Mouse (Mus musculus) hindbrain, embryonic 15.5 days (tissue): ENCODE data around the gene Rfx8. TPM values are rescaled to one million over a fixed set of nuclear protein-coding genes. Genes with fewer than 3 reads are reported as not detected.
"Not testable (repeated sequence)": the region's sequence is repeated elsewhere in the genome, so short reads cannot be mapped to it uniquely, and the experiment has no call there.

Experiments used
- ATAC-seq: fragments of 200-750 bp; cut with Nextera tagmentation; 2 replicates; pipeline ENCODE4 v1.8.0; 2017; ENCODE audit warnings: low read depth, moderate number of reproducible peaks, moderate TSS enrichment; ENCODE audit not compliant: low FRiP score
- H3K27ac ChIP-seq: fragments of 300-500 bp; sonication (generic); replicated peaks from 2 replicates; pipeline ENCODE4 v1.5.1; 2015; ENCODE audit warnings: mild to moderate bottlenecking, inconsistent platforms
- H3K27me3 ChIP-seq: fragments of 300-500 bp; sonication (generic); 2 replicates; pipeline ENCODE4 v1.6.1; 2015; ENCODE audit warnings: control low read depth, inconsistent platforms
- H3K36me3 ChIP-seq: fragments of 300-500 bp; sonication (generic); 2 replicates; pipeline ENCODE4 v1.6.1; 2015; ENCODE audit warnings: control low read depth, inconsistent platforms
- H3K4me1 ChIP-seq: fragments of 300-500 bp; sonication (generic); replicated peaks from 2 replicates; pipeline ENCODE4 v1.6.1; 2015; ENCODE audit warnings: control low read depth, inconsistent platforms
- H3K4me2 ChIP-seq: fragments of 300-500 bp; sonication (generic); 2 replicates; pipeline ENCODE4 v1.6.1; 2015; ENCODE audit warnings: moderate library complexity, mild to moderate bottlenecking, inconsistent platforms
- H3K4me3 ChIP-seq: fragments of 300-500 bp; sonication (generic); 2 replicates; pipeline ENCODE4 v1.5.1; 2015; ENCODE audit warnings: mild to moderate bottlenecking, inconsistent platforms
- H3K9ac ChIP-seq: fragments of 300-500 bp; sonication (generic); 2 replicates; pipeline ENCODE4 v1.6.1; 2015; ENCODE audit warnings: inconsistent platforms
- H3K9me3 ChIP-seq: fragments of 300-500 bp; sonication (generic); 2 replicates; pipeline ENCODE4 v1.6.1; 2016; ENCODE audit warnings: control low read depth, inconsistent platforms
- WGBS: fragments of 180-500 bp; shearing (Covaris S2); methylation state at CpG from one replicate; pipeline ENCODE4 v1.1.7; 2015; 5-methylcytosine and 5-hydroxymethylcytosine counted together
- polyA plus RNA-seq: library from polyadenylated mRNA; unstranded; fragments of >200 nt; fragmentation: Nextera tagmentation; extraction: Ambion mirVana; gene quantifications from 2 replicates; pipeline ENCODE4 v1.2.1, GENCODE M21; 2015

The Rfx8 gene
- polyA plus RNA-seq, 1 experiment from 2014 or later, result 0.35 TPM

- H3K4me3 ChIP-seq, H3K36me3 ChIP-seq, ATAC-seq, H3K27ac ChIP-seq, H3K9me3 ChIP-seq, H3K9ac ChIP-seq, H3K4me2 ChIP-seq, H3K27me3 ChIP-seq: not testable (repeated sequence)
- 88% methylated on average over 18 of the region's 18 CpGs for WGBS
- H3K4me1 ChIP-seq, result peaks cover 11% of the 10 kb centered on the region
Observed at GRCm38 (mm10) chr1:39654901-39655300, 65.9 kb downstream of the Rfx8 start.

GRCm38 (mm10) chr1:39653028-39653427 lies 67.8 kb downstream of the Rfx8 start:
- Histone ChIP-seq H3K9ac (no peak overlapping the region), H3K4me3 (no peak overlapping the region), H3K4me1 (peaks cover 14% of the 10 kb centered on the region), H3K9me3 (no peaks in the 10 kb centered on the region), H3K27me3 (peaks cover 5% of the 10 kb centered on the region; the same call in 1 of the 2 replicates), H3K36me3 (no peaks in the 10 kb centered on the region), H3K27ac (no peak overlapping the region), H3K4me2 (no peak overlapping the region)
- no peak for ATAC-seq
- 81% methylated on average over 4 of the region's 4 CpGs for WGBS

GRCm38 (mm10) chr1:39651241-39651548 lies 69.6 kb downstream of the Rfx8 start, which contains the start of gene Creg2:
Gene Creg2, minus strand, starts transcription at chr1:39651474.
- peaks cover 5% of the 10 kb centered on the region; the same call in 1 of the 2 replicates for H3K27me3 ChIP-seq
- H3K9me3 ChIP-seq, result no peaks in the 10 kb centered on the region
- H3K4me3 ChIP-seq, result peak within 1 kb of the TSS; percentile 63
- H3K36me3 ChIP-seq, result no peaks in the 10 kb centered on the region
- WGBS, result 35% methylated on average over 9 of the region's 9 CpGs
- H3K4me2 ChIP-seq, result peak within 1 kb of the TSS; percentile 97
- peak within 1 kb of the TSS; percentile 78 for H3K27ac ChIP-seq
- H3K4me1 ChIP-seq, result peaks cover 17% of the 10 kb centered on the region
- H3K9ac ChIP-seq, result peak within 1 kb of the TSS; percentile 66
- peak; percentile 61; the same call in 1 of the 2 replicates for ATAC-seq

GRCm38 (mm10) chr1:39650435-39651240 lies 70.2 kb downstream of the Rfx8 start:
- peak overlapping the region; percentile 66 for H3K9ac ChIP-seq
- under 1% methylated on average over 73 of the region's 73 CpGs for WGBS
- no peaks in the 10 kb centered on the region for H3K36me3 ChIP-seq
- H3K9me3 ChIP-seq, result no peaks in the 10 kb centered on the region
- peaks cover 5% of the 10 kb centered on the region; the same call in 1 of the 2 replicates for H3K27me3 ChIP-seq
- ATAC-seq, result peak; percentile 84
- peak overlapping the region; percentile 63 for H3K4me3 ChIP-seq
- H3K4me2 ChIP-seq, result peak overlapping the region; percentile 97
- H3K27ac ChIP-seq, result peak overlapping the region; percentile 78
- H3K4me1 ChIP-seq, result peaks cover 23% of the 10 kb centered on the region

- Histone ChIP-seq H3K27me3 (peaks cover 5% of the 10 kb centered on the region; the same call in 1 of the 2 replicates), H3K9me3 (no peaks in the 10 kb centered on the region), H3K36me3 (no peaks in the 10 kb centered on the region), H3K4me2 (peak overlapping the region; percentile 97), H3K9ac (peak overlapping the region; percentile 66), H3K27ac (peak overlapping the region; percentile 78), H3K4me1 (peaks cover 23% of the 10 kb centered on the region), H3K4me3 (peak overlapping the region; percentile 63)
- WGBS, result 13% methylated on average over 17 of the region's 17 CpGs
- ATAC-seq, result peak; percentile 54; the same call in 1 of the 2 replicates
Observed at GRCm38 (mm10) chr1:39649691-39650434, 70.9 kb downstream of the Rfx8 start.

- ATAC-seq, result no peak
- H3K4me1 ChIP-seq, result peaks cover 23% of the 10 kb centered on the region
- H3K4me2 ChIP-seq, result peak overlapping the region; percentile 97; the same call in 1 of the 2 replicates
- no peaks in the 10 kb centered on the region for H3K36me3 ChIP-seq
- 87% methylated on average over 7 of the region's 7 CpGs for WGBS
- no peak overlapping the region for H3K27ac ChIP-seq
- no peak overlapping the region for H3K4me3 ChIP-seq
- H3K9ac ChIP-seq, result no peak overlapping the region
- peaks cover 5% of the 10 kb centered on the region; the same call in 1 of the 2 replicates for H3K27me3 ChIP-seq
- no peaks in the 10 kb centered on the region for H3K9me3 ChIP-seq
Observed at GRCm38 (mm10) chr1:39648584-39648983, 72.2 kb downstream of the Rfx8 start.

GRCm38 (mm10) chr1:39645905-39646759 lies 74.7 kb downstream of the Rfx8 start:
- no peak for ATAC-seq
- no peak overlapping the region for H3K4me2 ChIP-seq
- H3K4me1 ChIP-seq, result peaks cover 21% of the 10 kb centered on the region
- 33% methylated on average over 8 of the region's 8 CpGs for WGBS
- no peaks in the 10 kb centered on the region for H3K9me3 ChIP-seq
- H3K27me3 ChIP-seq, result no peaks in the 10 kb centered on the region
- H3K9ac ChIP-seq, result no peak overlapping the region
- peak overlapping the region; percentile 54 for H3K27ac ChIP-seq
- H3K36me3 ChIP-seq, result no peaks in the 10 kb centered on the region
- no peak overlapping the region for H3K4me3 ChIP-seq

- Histone ChIP-seq H3K27ac (no peak overlapping the region), H3K4me3 (no peak overlapping the region), H3K4me2 (no peak overlapping the region), H3K27me3 (no peaks in the 10 kb centered on the region), H3K4me1 (peaks cover 9% of the 10 kb centered on the region), H3K9me3 (no peaks in the 10 kb centered on the region), H3K36me3 (no peaks in the 10 kb centered on the region), H3K9ac (no peak overlapping the region)
- ATAC-seq, result no peak
- 58% methylated on average over 1 of the region's 1 CpGs for WGBS
Observed at GRCm38 (mm10) chr1:39644333-39644732, 76.5 kb downstream of the Rfx8 start.

- no peak overlapping the region for H3K27ac ChIP-seq
- peaks cover 9% of the 10 kb centered on the region for H3K4me1 ChIP-seq
- H3K4me3 ChIP-seq, result no peak overlapping the region
- no peak for ATAC-seq
- H3K9me3 ChIP-seq, result no peaks in the 10 kb centered on the region
- no peak overlapping the region for H3K4me2 ChIP-seq
- 91% methylated on average over 7 of the region's 7 CpGs for WGBS
- H3K27me3 ChIP-seq, result no peaks in the 10 kb centered on the region
- no peaks in the 10 kb centered on the region for H3K36me3 ChIP-seq
- no peak overlapping the region for H3K9ac ChIP-seq
Observed at GRCm38 (mm10) chr1:39641667-39642066, 79.1 kb downstream of the Rfx8 start.

- no peak for ATAC-seq
- Histone ChIP-seq H3K9ac (no peak overlapping the region), H3K4me3 (no peak overlapping the region), H3K4me2 (no peak overlapping the region), H3K4me1 (peaks cover 4% of the 10 kb centered on the region; the same call in 1 of the 2 replicates), H3K27ac (no peak overlapping the region), H3K36me3 (no peaks in the 10 kb centered on the region), H3K9me3 (no peaks in the 10 kb centered on the region), H3K27me3 (no peaks in the 10 kb centered on the region)
- WGBS, result 55% methylated on average over 8 of the region's 8 CpGs
Observed at GRCm38 (mm10) chr1:39637139-39637538, 83.7 kb downstream of the Rfx8 start.

- peak; percentile 66; the same call in 1 of the 2 replicates for ATAC-seq
- Histone ChIP-seq H3K4me1 (peaks cover 4% of the 10 kb centered on the region; the same call in 1 of the 2 replicates), H3K4me3 (no peak overlapping the region), H3K27me3 (no peaks in the 10 kb centered on the region), H3K27ac (no peak overlapping the region), H3K36me3 (no peaks in the 10 kb centered on the region), H3K9me3 (no peaks in the 10 kb centered on the region), H3K9ac (no peak overlapping the region), H3K4me2 (no peak overlapping the region)
- WGBS, result 8% methylated on average over 5 of the region's 5 CpGs
Observed at GRCm38 (mm10) chr1:39636660-39637059, 84.1 kb downstream of the Rfx8 start.
